Mouse (Mus musculus) stomach, embryonic 14.5 days (tissue): Measurements from ENCODE around the gene Tagln. TPM values are rescaled to one million over a fixed set of nuclear protein-coding genes. Genes with fewer than 3 reads are reported as not detected.

Experiments used
- ATAC-seq: fragments of 200-750 bp; cut with Nextera tagmentation; 2 replicates; pipeline ENCODE4 v1.8.0; 2017; ENCODE audit warnings: low read depth, moderate TSS enrichment; ENCODE audit not compliant: insufficient number of reproducible peaks, insufficient read depth, low FRiP score
- H3K27ac ChIP-seq: fragments of 300-500 bp; sonication (generic); 2 replicates; pipeline ENCODE4 v1.5.1; 2014; ENCODE audit warnings: mild to moderate bottlenecking, low read length, moderate library complexity, mixed read lengths
- H3K27me3 ChIP-seq: fragments of 300-500 bp; sonication (generic); 2 replicates; pipeline ENCODE4 v1.6.1; 2014; ENCODE audit warnings: low read length, control low read depth, mixed read lengths; ENCODE audit not compliant: control insufficient read depth, insufficient read depth
- H3K36me3 ChIP-seq: fragments of 300-500 bp; sonication (generic); 2 replicates; pipeline ENCODE4 v1.6.1; 2014; ENCODE audit warnings: mild to moderate bottlenecking, control low read depth, low read length, moderate library complexity, mixed read lengths; ENCODE audit not compliant: control insufficient read depth, insufficient read depth
- H3K4me1 ChIP-seq: fragments of 300-500 bp; sonication (generic); 2 replicates; pipeline ENCODE4 v1.6.1; 2014; ENCODE audit warnings: low read length, control low read depth, mixed read lengths; ENCODE audit not compliant: control insufficient read depth, insufficient read depth
- H3K4me2 ChIP-seq: fragments of 300-500 bp; sonication (generic); replicated peaks from 2 replicates; pipeline ENCODE4 v1.6.1; 2014; ENCODE audit warnings: low read depth, low read length, control low read depth
- H3K4me3 ChIP-seq: fragments of 300-500 bp; sonication (generic); 2 replicates; pipeline ENCODE4 v1.5.1; 2014; ENCODE audit warnings: low read depth, low read length, control low read depth
- H3K9ac ChIP-seq: fragments of 300-500 bp; sonication (generic); replicated peaks from 2 replicates; pipeline ENCODE4 v1.6.1; 2014; ENCODE audit warnings: low read depth, mild to moderate bottlenecking, control low read depth, low read length, moderate library complexity, mixed read lengths
- H3K9me3 ChIP-seq: fragments of 300-500 bp; sonication (generic); 2 replicates; pipeline ENCODE4 v1.6.1; 2016; ENCODE audit warnings: low read depth, low read length, control low read depth; ENCODE audit not compliant: control insufficient read depth
- WGBS: fragments of 180-500 bp; shearing (Covaris S2); extraction: QIAGEN DNeasy Blood & Tissue Kit; methylation state at CpG from one replicate; pipeline ENCODE4 v1.1.7; 2014; 5-methylcytosine and 5-hydroxymethylcytosine counted together
- microRNA-seq: library from miRNA; unstranded; fragments of <30 nt; microRNA quantifications from one replicate; pipeline ENCODE4, GENCODE M21; 2016
- polyA plus RNA-seq: library from polyadenylated mRNA; unstranded; fragments of >200 nt; fragmentation: Nextera tagmentation; extraction: Ambion mirVana; gene quantifications from 2 replicates; pipeline ENCODE4 v1.2.1, GENCODE M21; 2014

The Tagln gene
- polyA plus RNA-seq, 1 experiment from 2014 or later = 578 TPM

DNA sequence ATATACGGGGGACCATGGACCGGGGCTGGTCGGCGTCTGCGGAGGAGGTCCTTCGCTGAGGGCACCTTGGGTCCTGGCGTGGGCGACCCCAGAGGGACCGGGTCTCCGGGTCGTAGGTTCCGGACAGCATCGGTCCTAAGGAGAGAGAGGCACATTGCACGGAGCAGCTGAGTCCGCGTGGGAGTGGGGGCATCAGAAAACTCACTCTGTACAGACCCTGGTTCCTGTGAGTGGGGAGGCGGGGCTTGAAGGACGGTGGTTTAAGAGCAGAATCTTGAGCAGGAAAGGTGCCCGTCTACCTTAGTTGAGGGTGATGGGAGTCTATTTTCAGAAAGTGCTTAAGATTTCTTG lies 28.8 kb downstream of the Tagln start:
- H3K27me3 ChIP-seq = no peaks in the 10 kb centered on the region
- peaks cover 14% of the 10 kb centered on the region for H3K4me1 ChIP-seq
- WGBS = under 1% methylated on average over 19 of the region's 19 CpGs
- no peak for ATAC-seq
- H3K4me3 ChIP-seq = peak overlapping the region; percentile 80
- peak overlapping the region; percentile 90 for H3K9ac ChIP-seq
- H3K36me3 ChIP-seq = peaks cover 20% of the 10 kb centered on the region
- peak overlapping the region; percentile 91 for H3K27ac ChIP-seq
- H3K4me2 ChIP-seq = peak overlapping the region; percentile 55
- no peaks in the 10 kb centered on the region for H3K9me3 ChIP-seq

DNA sequence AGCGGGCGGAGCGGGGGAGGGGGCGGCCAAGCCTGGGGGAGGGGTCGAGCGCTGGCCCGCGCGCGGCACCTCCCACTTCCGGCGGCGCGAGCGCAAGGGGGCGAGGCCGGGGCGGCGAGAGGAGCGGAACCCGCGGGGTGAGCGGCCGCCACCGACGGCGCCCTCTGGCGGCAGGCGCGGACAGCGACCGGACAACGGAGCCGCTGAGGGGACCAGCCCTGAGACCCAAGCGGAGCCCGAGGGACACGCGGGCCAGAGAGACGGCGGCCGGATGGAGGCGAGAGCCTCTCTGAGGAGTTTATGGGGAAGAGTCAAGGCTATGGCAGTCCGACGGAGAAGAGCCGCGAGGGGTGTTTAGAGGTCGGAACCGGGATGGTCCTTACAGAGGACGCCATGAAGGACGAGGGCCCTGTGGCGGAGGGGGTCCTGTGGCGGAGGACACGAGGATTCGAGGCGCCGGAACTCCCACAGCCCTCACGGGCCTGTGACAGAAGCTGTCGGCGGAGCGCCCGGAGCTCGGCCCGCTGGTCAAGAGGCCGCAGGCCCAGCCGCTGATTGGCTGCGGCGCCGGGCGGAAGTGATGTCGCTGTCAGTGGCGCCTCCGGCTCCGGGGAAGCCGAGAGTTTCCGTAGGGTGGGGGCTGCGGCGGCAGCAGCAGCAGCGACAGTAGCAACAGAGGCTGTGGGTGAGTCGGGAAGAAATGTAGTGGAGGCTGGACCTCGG lies 29.3 kb downstream of the Tagln start, which contains the start of the genes Pcsk7 and Rnf214:
Pcsk7 (plus strand) TSS at position 143 of the 723 bp plus-strand sequence.
Rnf214 (minus strand) TSS at position 557 of the 723 bp plus-strand sequence.
- Histone ChIP-seq H3K4me2 (peak within 1 kb of the TSS; percentile 55), H3K9ac (peak within 1 kb of the TSS; percentile 90), H3K36me3 (peaks cover 19% of the 10 kb centered on the region), H3K27me3 (no peaks in the 10 kb centered on the region), H3K4me1 (peaks cover 14% of the 10 kb centered on the region), H3K4me3 (peak within 1 kb of the TSS; percentile 80), H3K9me3 (no peaks in the 10 kb centered on the region), H3K27ac (peak within 1 kb of the TSS; percentile 91)
- peak; percentile 90 for ATAC-seq
- 0% methylated on average over 72 of the region's 80 CpGs for WGBS

GRCm38 (mm10) chr9:45905811-45906237 lies 30.0 kb downstream of the Tagln start:
- 2% methylated on average over 23 of the region's 27 CpGs for WGBS
- Histone ChIP-seq H3K4me2 (peak overlapping the region; percentile 45), H3K9me3 (no peaks in the 10 kb centered on the region), H3K4me3 (peak overlapping the region; percentile 80), H3K36me3 (peaks cover 14% of the 10 kb centered on the region), H3K27ac (peak overlapping the region; percentile 91), H3K4me1 (peaks cover 14% of the 10 kb centered on the region), H3K9ac (peak overlapping the region; percentile 90), H3K27me3 (no peaks in the 10 kb centered on the region)
- peak; percentile 59 for ATAC-seq

DNA sequence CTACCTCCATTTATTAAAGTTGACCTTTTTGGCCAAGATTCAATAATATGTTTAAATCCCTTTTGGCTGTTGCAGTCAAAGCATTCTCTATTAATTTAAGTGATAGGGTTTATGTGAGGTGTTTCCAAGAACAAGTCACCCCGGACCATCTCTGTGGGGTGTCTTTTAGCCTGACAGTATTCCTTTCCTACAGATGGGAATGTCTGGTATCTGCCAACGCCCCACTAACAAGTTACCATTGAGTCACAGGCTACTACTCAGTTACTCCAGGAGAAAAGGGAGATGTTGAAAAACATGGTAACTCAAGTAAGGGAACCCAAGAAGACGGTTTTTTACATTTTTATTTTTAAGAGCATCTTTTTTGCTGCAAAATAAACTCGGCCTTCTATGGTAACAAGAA lies 30.7 kb downstream of the Tagln start:
- peak overlapping the region; percentile 90 for H3K9ac ChIP-seq
- H3K36me3 ChIP-seq = peaks cover 13% of the 10 kb centered on the region
- no peaks in the 10 kb centered on the region for H3K9me3 ChIP-seq
- peak overlapping the region; percentile 45 for H3K4me2 ChIP-seq
- peaks cover 14% of the 10 kb centered on the region for H3K4me1 ChIP-seq
- no peaks in the 10 kb centered on the region for H3K27me3 ChIP-seq
- H3K27ac ChIP-seq = no peak overlapping the region
- WGBS = 49% methylated on average over 4 of the region's 4 CpGs
- no peak for ATAC-seq
- H3K4me3 ChIP-seq = peak overlapping the region; percentile 80

DNA sequence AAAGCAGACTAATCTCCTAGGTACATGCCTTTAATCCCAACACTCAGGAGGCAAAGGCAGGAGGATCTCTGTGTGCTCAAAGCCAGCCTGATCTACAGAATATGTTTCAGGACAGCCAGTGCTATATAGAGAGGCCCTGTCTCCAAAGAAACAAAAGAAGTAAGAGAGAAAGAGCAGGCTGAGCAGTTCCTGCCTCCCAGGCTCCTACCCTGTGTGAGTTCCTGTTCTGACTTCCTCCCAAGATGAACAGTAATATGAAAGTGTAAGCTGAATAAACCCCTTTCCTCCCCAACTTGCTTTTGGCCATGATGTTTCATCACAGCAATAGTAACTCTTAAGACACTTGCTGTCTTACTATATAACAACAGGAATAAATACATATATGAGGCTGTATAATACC lies 42.2 kb downstream of the Tagln start:
- H3K27me3 ChIP-seq = no peaks in the 10 kb centered on the region
- H3K4me3 ChIP-seq = no peak overlapping the region
- no peak for ATAC-seq
- H3K36me3 ChIP-seq = peaks cover 70% of the 10 kb centered on the region
- H3K9ac ChIP-seq = no peak overlapping the region
- H3K4me1 ChIP-seq = no peaks in the 10 kb centered on the region
- no peaks in the 10 kb centered on the region for H3K9me3 ChIP-seq
- no peak overlapping the region for H3K27ac ChIP-seq
- H3K4me2 ChIP-seq = no peak overlapping the region

Small RNAs within 50 kb of the gene (microRNA-seq; reads per million reads assigned to microRNA genes)
- gene Mir7087 = not detected

Other genes starting within 250 kb of the Tagln start
- 24.4 and 34.6 TPM in 2 replicates for gene Cep164, start 107.4 kb downstream of the Tagln start, polyA plus RNA-seq
- gene Bace1, start 97.5 kb downstream of the Tagln start, polyA plus RNA-seq = 34.3 and 37.1 TPM in 2 replicates
- gene Pcsk7, start 29.6 kb downstream of the Tagln start, polyA plus RNA-seq = 13.5 and 17.5 TPM in 2 replicates
- gene Rnf214, start 29.1 kb downstream of the Tagln start, polyA plus RNA-seq = 65.4 and 77.0 TPM in 2 replicates
- 41.5 and 42.1 TPM in 2 replicates for gene Sidt2, start 19.2 kb upstream of the Tagln start, polyA plus RNA-seq
- 177 and 180 TPM in 2 replicates for gene Pafah1b2, start 76.6 kb upstream of the Tagln start, polyA plus RNA-seq
- gene Sik3, start 76.8 kb upstream of the Tagln start, polyA plus RNA-seq = 8.7 and 9.6 TPM in 2 replicates